9 mouse cellular contexts compared by ENCODE assay signal in genomic region chr6:145373712-145374221, GRCm38 (mm10).
DNase-seq lines count a peak whose midpoint lies in the region; ATAC-seq lines count a peak whose summit lies in the region.
"Had no signal": no experiment of that assay in that cellular context is flagged by ENCODE, and none has a peak within 500 bp of the region (broad histone marks: within the 10 kb centered on the region; RNA-seq: fewer than 3 reads in every experiment).

No protein-coding gene starts in this region.

- intact Hi-C loops in left cerebral cortex, postnatal 14 days (cut with DNase I): no loop called here

- no peaks in the 10 kb centered on the region for H3K27me3 ChIP-seq in hindbrain, embryonic 16.5 days (replicated peaks; ENCODE audit: control insufficient read depth, insufficient read depth, low read length)
- H3K27me3 ChIP-seq in hindbrain, embryonic 12.5 days: no peaks in the 10 kb centered on the region
- H3K27me3 ChIP-seq in forebrain, embryonic 16.5 days (replicated peaks; ENCODE audit: control insufficient read depth, insufficient read depth, low read length): no peaks in the 10 kb centered on the region
- H3K27me3 ChIP-seq: stomach, embryonic 15.5 days had no signal

- no peaks in the 10 kb centered on the region for H3K36me3 ChIP-seq in hindbrain, embryonic 16.5 days (ENCODE audit: control insufficient read depth, insufficient read depth, low read length)
- no peaks in the 10 kb centered on the region for H3K36me3 ChIP-seq in hindbrain, embryonic 12.5 days
- H3K36me3 ChIP-seq in forebrain, embryonic 16.5 days (ENCODE audit: control insufficient read depth, insufficient read depth): no peaks in the 10 kb centered on the region
- H3K36me3 ChIP-seq: stomach, embryonic 15.5 days had no signal

- H3K4me2 ChIP-seq in hindbrain, embryonic 16.5 days (ENCODE audit: low read length): no peak overlapping the region
- no peak overlapping the region for H3K4me2 ChIP-seq in hindbrain, embryonic 12.5 days (replicated peaks)
- H3K4me2 ChIP-seq in forebrain, embryonic 16.5 days (ENCODE audit: low read length): no peak overlapping the region
- H3K4me2 ChIP-seq: stomach, embryonic 15.5 days had no signal

- DNase-seq in B cell, adult 2 months: peak; percentile 14 to 29
- DNase-seq in left cerebral cortex, postnatal 14 days (ENCODE audit: low spot score in 2 of 2): peak; percentile 70 to 86
- no peak for DNase-seq in urinary bladder, postnatal 4 days (ENCODE audit: low spot score in 2 of 2)

- H3K4me3 ChIP-seq in hindbrain, embryonic 16.5 days (ENCODE audit: low read length): no peak overlapping the region
- H3K4me3 ChIP-seq in hindbrain, embryonic 12.5 days: no peak overlapping the region
- H3K4me3 ChIP-seq in forebrain, embryonic 16.5 days (replicated peaks; ENCODE audit: low read length): no peak overlapping the region
- H3K4me3 ChIP-seq: stomach, embryonic 15.5 days had no signal

- WGBS in hindbrain, embryonic 16.5 days: 41% methylated on average over 7 of the region's 7 CpGs
- WGBS in hindbrain, embryonic 12.5 days: 49% methylated on average over 7 of the region's 7 CpGs
- 45% methylated on average over 7 of the region's 7 CpGs for WGBS in forebrain, embryonic 16.5 days

- no peaks in the 10 kb centered on the region for H3K9me3 ChIP-seq in hindbrain, embryonic 16.5 days (ENCODE audit: control insufficient read depth, low read length)
- no peaks in the 10 kb centered on the region for H3K9me3 ChIP-seq in hindbrain, embryonic 12.5 days (replicated peaks)
- no peaks in the 10 kb centered on the region for H3K9me3 ChIP-seq in forebrain, embryonic 16.5 days (ENCODE audit: control insufficient read depth, low read length)
- H3K9me3 ChIP-seq: stomach, embryonic 15.5 days had no signal

- no peaks in the 10 kb centered on the region; the same call in 1 of the 2 replicates for H3K4me1 ChIP-seq in hindbrain, embryonic 16.5 days (ENCODE audit: control insufficient read depth, insufficient read depth, low read depth, low read length)
- H3K4me1 ChIP-seq in hindbrain, embryonic 12.5 days: peaks cover 19% of the 10 kb centered on the region
- peaks cover 4% of the 10 kb centered on the region; the same call in 1 of the 2 replicates for H3K4me1 ChIP-seq in forebrain, embryonic 16.5 days (replicated peaks; ENCODE audit: control insufficient read depth, insufficient read depth, low read length)
- H3K4me1 ChIP-seq: stomach, embryonic 15.5 days had no signal

- no peak overlapping the region for H3K27ac ChIP-seq in hindbrain, embryonic 16.5 days (ENCODE audit: low read depth, low read length)
- H3K27ac ChIP-seq in hindbrain, embryonic 12.5 days: no peak overlapping the region
- H3K27ac ChIP-seq in forebrain, embryonic 16.5 days (ENCODE audit: low read length): no peak overlapping the region
- H3K27ac ChIP-seq: stomach, embryonic 15.5 days had no signal

- H3K9ac ChIP-seq in hindbrain, embryonic 16.5 days (ENCODE audit: low read depth, low read length): no peak overlapping the region
- H3K9ac ChIP-seq in hindbrain, embryonic 12.5 days: no peak overlapping the region
- no peak overlapping the region for H3K9ac ChIP-seq in forebrain, embryonic 16.5 days (replicated peaks; ENCODE audit: low read depth, low read length)
- H3K9ac ChIP-seq: stomach, embryonic 15.5 days had no signal

- ATAC-seq in hindbrain, embryonic 16.5 days: 0 out of 2 replicates have a peak, but pooled peaks have one; percentile 48
- ATAC-seq in hindbrain, embryonic 12.5 days (ENCODE audit: low FRiP score): no peak
- peak; percentile 94 for ATAC-seq in frontal cortex, adult (ENCODE audit: low TSS enrichment)
- ATAC-seq in megakaryocyte-erythroid progenitor cell, adult 5-6 weeks (replicated peaks; ENCODE audit: low FRiP score, low TSS enrichment, poor library complexity, severe bottlenecking): no peak
- ATAC-seq in forebrain, embryonic 16.5 days: no peak

Comparison
In these comparisons a context has a peak if more than half of its experiments do, and no peak if none do; other contexts are left out.
1. ATAC-seq: peak in hindbrain, embryonic 16.5 days (single experiment) and frontal cortex, adult (single experiment); none in hindbrain, embryonic 12.5 days (single experiment), megakaryocyte-erythroid progenitor cell, adult 5-6 weeks (single experiment) and forebrain, embryonic 16.5 days (single experiment).
2. DNase-seq: peak in B cell, adult 2 months (2 of 2) and left cerebral cortex, postnatal 14 days (2 of 2); none in urinary bladder, postnatal 4 days (0 of 2).